8 mouse cellular contexts compared by ENCODE assay signal in genomic region chr11:101062165-101062884, GRCm38 (mm10). TPM values are rescaled to one million over a fixed set of nuclear protein-coding genes. Genes with fewer than 3 reads are reported as not detected.
DNase-seq lines count a peak whose midpoint lies in the region; ATAC-seq and TF ChIP-seq lines count a peak whose summit lies in the region.

No protein-coding gene starts in this region.

- H3K4me3 ChIP-seq in G1E (ENCODE audit: low read depth, low read length), result peak overlapping the region; percentile 64; the same call in 1 of the 2 replicates
- no peak overlapping the region for H3K4me3 ChIP-seq in kidney, postnatal 0 days (replicated peaks; ENCODE audit: low read depth, low read length)

- peaks cover 68% of the 10 kb centered on the region for H3K4me1 ChIP-seq in G1E (ENCODE audit: insufficient read depth, low read depth, low read length)
- H3K4me1 ChIP-seq in kidney, postnatal 0 days (replicated peaks; ENCODE audit: insufficient read depth, low read length), result peaks cover 23% of the 10 kb centered on the region

- ATAC-seq in G1E (ENCODE audit: extremely low read depth, insufficient number of reproducible peaks, low FRiP score, poor library complexity, severe bottlenecking), result no peak
- ATAC-seq in kidney, postnatal 0 days (replicated peaks; ENCODE audit: low FRiP score, low read depth), result no peak

- 74% methylated on average over 12 of the region's 12 CpGs for WGBS in kidney, postnatal 0 days

- no peak for TF ChIP-seq CTCF in G1E (IDR thresholded peaks at IDR 0.05; ENCODE audit: low read depth, low read length)
- TF ChIP-seq CTCF in kidney, postnatal 0 days (IDR thresholded peaks at IDR 0.05; ENCODE audit: low read depth), result no peak

- no peak overlapping the region for H3K4me2 ChIP-seq in kidney, postnatal 0 days (ENCODE audit: low read length)

- no peaks in the 10 kb centered on the region for H3K27me3 ChIP-seq in G1E (ENCODE audit: insufficient read depth, low read length)
- no peaks in the 10 kb centered on the region for H3K27me3 ChIP-seq in kidney, postnatal 0 days (ENCODE audit: insufficient read depth, low read length)

- DNase-seq in gastrocnemius, adult 18-20 months (ENCODE audit: low spot score), result peak; percentile 75
- DNase-seq in gastrocnemius, postnatal 4 days (ENCODE audit: low spot score in 2 of 2), result no peak
- DNase-seq in G1E (ENCODE audit: low spot score), result no peak
- peak; percentile 99 for DNase-seq in heart, adult 11 months
- no peak for DNase-seq in kidney, postnatal 0 days (ENCODE audit: low spot score)
- peak; percentile 48 to 71 for DNase-seq in lung, postnatal 4 days
- DNase-seq in MN1 (ENCODE audit: low spot score), result no peak
- no peak for DNase-seq in retina, postnatal 1 day

- no peak overlapping the region for H3K9ac ChIP-seq in kidney, postnatal 0 days (ENCODE audit: low read depth, low read length)

- no peaks in the 10 kb centered on the region for H3K9me3 ChIP-seq in G1E (replicated peaks)
- H3K9me3 ChIP-seq in kidney, postnatal 0 days (replicated peaks; ENCODE audit: low read length), result no peaks in the 10 kb centered on the region

- peaks cover 65% of the 10 kb centered on the region for H3K36me3 ChIP-seq in G1E (replicated peaks)
- peaks cover 4% of the 10 kb centered on the region; the same call in 1 of the 2 replicates for H3K36me3 ChIP-seq in kidney, postnatal 0 days (ENCODE audit: insufficient read depth, low read length)

- H3K27ac ChIP-seq in kidney, postnatal 0 days, result peak overlapping the region; percentile 94; the same call in 1 of the 2 replicates

RNA-seq across cellular contexts. Expression of gene Naglu, which starts 7.5 kb away (rescaled TPM):
- 1 to 10 TPM; 3.9 TPM for total RNA-seq in gastrocnemius, adult 18-20 months (2021)
- 10 to 100 TPM; 11.4 to 12.8 TPM for total RNA-seq in gastrocnemius, postnatal 4 days (2021)
- 6.1 and 6.3 TPM in 2 replicates for total RNA-seq in G1E (2014; fragmentation: Nextera tagmentation)
- total RNA-seq in G1E (2017), result 14.2 and 18.4 TPM in 2 replicates
- 5.1 and 6.4 TPM in 2 replicates for polyA plus RNA-seq in G1E (2012)
- polyA plus RNA-seq in kidney, postnatal 0 days (2015; fragmentation: Nextera tagmentation; extraction: Ambion mirVana), result 26.5 and 28.0 TPM in 2 replicates

RNA-seq across cellular contexts. Expression of gene Hsd17b1, which starts 15.9 kb away (rescaled TPM):
- under 1 TPM; 0.16 to 0.33 TPM for total RNA-seq in gastrocnemius, adult 18-20 months (2021)
- under 1 TPM; 0.20 to 0.21 TPM for total RNA-seq in gastrocnemius, postnatal 4 days (2021)
- total RNA-seq in G1E (2014; fragmentation: Nextera tagmentation), result not detected in 2 replicates
- total RNA-seq in G1E (2017), result 0.44 and 0.76 TPM in 2 replicates
- 0.12 and 0.20 TPM in 2 replicates for polyA plus RNA-seq in G1E (2012)
- polyA plus RNA-seq in kidney, postnatal 0 days (2015; fragmentation: Nextera tagmentation; extraction: Ambion mirVana), result 0.13 and 0.42 TPM in 2 replicates

RNA-seq across cellular contexts. Expression of gene Coasy, which starts 20.0 kb away (rescaled TPM):
- 1 to 10 TPM; 7.3 to 7.7 TPM for total RNA-seq in gastrocnemius, adult 18-20 months (2021)
- 10 to 100 TPM; 15.1 to 17.8 TPM for total RNA-seq in gastrocnemius, postnatal 4 days (2021)
- total RNA-seq in G1E (2014; fragmentation: Nextera tagmentation), result 23.6 and 26.7 TPM in 2 replicates
- 31.7 and 32.6 TPM in 2 replicates for total RNA-seq in G1E (2017)
- 39.3 and 43.6 TPM in 2 replicates for polyA plus RNA-seq in G1E (2012)
- 55.3 and 55.9 TPM in 2 replicates for polyA plus RNA-seq in kidney, postnatal 0 days (2015; fragmentation: Nextera tagmentation; extraction: Ambion mirVana)

RNA-seq across cellular contexts. Expression of gene Mlx, which starts 24.8 kb away (rescaled TPM):
- 10 to 100 TPM; 12.3 to 14.4 TPM for total RNA-seq in gastrocnemius, adult 18-20 months (2021)
- total RNA-seq in gastrocnemius, postnatal 4 days (2021), result 10 to 100 TPM; 13.1 to 13.4 TPM
- total RNA-seq in G1E (2014; fragmentation: Nextera tagmentation), result 40.5 and 43.2 TPM in 2 replicates
- 45.5 and 45.9 TPM in 2 replicates for total RNA-seq in G1E (2017)
- polyA plus RNA-seq in G1E (2012), result 13.0 and 17.8 TPM in 2 replicates
- 45.7 and 46.0 TPM in 2 replicates for polyA plus RNA-seq in kidney, postnatal 0 days (2015; fragmentation: Nextera tagmentation; extraction: Ambion mirVana)

RNA-seq across cellular contexts. Expression of gene Psmc3ip, which starts 32.9 kb away (rescaled TPM):
- 1 to 10 TPM; 1.7 to 2.0 TPM for total RNA-seq in gastrocnemius, adult 18-20 months (2021)
- total RNA-seq in gastrocnemius, postnatal 4 days (2021), result 1 to 10 TPM; 4.9 to 6.2 TPM
- 11.1 and 15.7 TPM in 2 replicates for total RNA-seq in G1E (2014; fragmentation: Nextera tagmentation)
- 27.0 and 29.8 TPM in 2 replicates for total RNA-seq in G1E (2017)
- 20.5 and 20.6 TPM in 2 replicates for polyA plus RNA-seq in G1E (2012)
- polyA plus RNA-seq in kidney, postnatal 0 days (2015; fragmentation: Nextera tagmentation; extraction: Ambion mirVana), result 23.2 and 26.4 TPM in 2 replicates

Comparison
In these comparisons a context has a peak if more than half of its experiments do, and no peak if none do; other contexts are left out.
1. DNase-seq: peak in gastrocnemius, adult 18-20 months (single experiment), heart, adult 11 months (single experiment) and lung, postnatal 4 days (2 of 2); none in gastrocnemius, postnatal 4 days (0 of 2), G1E (single experiment), kidney, postnatal 0 days (single experiment), MN1 (single experiment) and retina, postnatal 1 day (single experiment).